Mouse (Mus musculus): ENCODE data around the gene Tnfaip1. TPM values are rescaled to one million over a fixed set of nuclear protein-coding genes. Genes with fewer than 3 reads are reported as not detected.
"Not testable (repeated sequence)": the region's sequence is repeated elsewhere in the genome, so short reads cannot be mapped to it uniquely, and the experiment has no call there.

Tnfaip1 gene
- total RNA-seq (2021): 10 to 100 TPM; 54.5 to 59.7 TPM

DNA sequence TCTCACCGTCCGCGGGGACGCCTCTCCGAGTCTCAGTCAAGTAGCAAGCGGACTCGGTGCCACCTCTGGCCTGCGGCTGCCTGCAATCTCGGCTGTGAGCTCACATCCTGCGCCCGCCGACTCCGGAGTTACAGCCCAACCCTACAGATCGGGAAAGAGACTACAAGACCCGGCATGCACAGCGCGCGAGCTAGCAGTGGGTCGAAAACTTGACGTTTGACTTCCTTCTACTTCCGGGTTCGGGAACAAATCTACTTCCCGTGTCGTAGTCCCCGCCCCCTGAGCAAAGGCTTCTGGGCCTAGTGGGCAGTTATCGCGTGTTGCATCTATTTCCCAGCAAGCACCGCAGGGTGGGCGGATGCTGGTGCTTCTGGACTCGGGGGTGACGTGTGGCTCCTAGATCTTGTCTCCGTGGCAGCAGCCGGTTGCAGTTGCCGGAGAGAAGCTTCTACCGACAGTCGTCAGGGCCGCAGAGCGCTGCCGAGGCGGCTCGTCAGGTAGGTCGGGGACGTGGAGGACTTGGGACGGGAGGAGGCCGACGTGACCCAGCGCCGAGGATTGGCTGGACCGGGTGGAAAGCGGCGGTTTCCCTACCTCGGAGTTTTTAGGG lies at the start of gene Tnfaip1, which contains the start of gene Ift20:
Gene Tnfaip1, minus strand, starts transcription at position 253 of the 610 bp plus-strand sequence.
Gene Ift20, plus strand, starts transcription at position 282 of the 610 bp plus-strand sequence.
- intact Hi-C loops (cut with DNase I): no loop called here

GRCm38 (mm10) chr11:78582848-78583247 lies 46.7 kb upstream of the Tnfaip1 start:
- intact Hi-C loops (cut with DNase I): no loop called here
- DNase-seq: no peak

More for the DNA sequence above, at the start of gene Tnfaip1, which contains the start of gene Ift20:
- DNase-seq: peak; percentile 98

DNA sequence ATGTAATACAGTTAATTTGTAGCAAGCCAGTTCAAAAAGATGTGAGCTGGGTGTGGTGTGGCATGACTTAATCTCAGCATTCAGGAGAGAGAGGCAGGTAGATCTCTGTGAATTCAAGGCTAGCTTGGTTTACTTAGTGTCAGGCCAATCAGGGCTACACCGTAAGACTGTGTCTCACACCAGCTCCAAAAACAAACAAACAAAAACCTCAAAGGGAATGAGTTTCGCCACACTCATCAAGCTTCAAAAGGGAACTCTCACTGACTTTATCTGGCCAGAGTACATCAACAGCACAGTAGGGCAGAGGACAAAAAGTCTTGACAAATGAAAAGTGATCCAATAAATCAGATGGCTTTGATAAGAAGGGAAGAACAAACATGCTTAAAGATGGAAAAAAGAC lies 38.8 kb upstream of the Tnfaip1 start:
- intact Hi-C loops (cut with DNase I): no loop called here
- DNase-seq: no peak

GRCm38 (mm10) chr11:78574536-78574935 lies 38.4 kb upstream of the Tnfaip1 start:
- intact Hi-C loops (cut with DNase I): no loop called here
- DNase-seq: no peak

DNA sequence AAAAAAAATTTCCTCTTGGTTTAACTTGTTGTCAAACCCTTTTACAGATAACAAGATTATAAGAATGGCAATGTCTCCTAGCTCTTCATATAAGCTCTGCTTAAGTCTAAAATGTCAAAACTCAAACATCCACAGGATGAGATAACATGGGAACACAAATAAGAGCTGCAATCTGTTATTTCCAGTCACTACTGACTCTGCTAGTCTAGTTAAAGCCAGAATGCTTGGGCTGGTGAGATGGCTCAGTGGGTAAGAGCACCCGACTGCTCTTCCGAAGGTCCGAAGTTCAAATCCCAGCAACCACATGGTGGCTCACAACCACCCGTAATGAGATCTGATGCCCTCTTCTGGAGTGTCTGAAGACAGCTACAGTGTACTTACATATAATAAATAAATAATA lies 37.9 kb upstream of the Tnfaip1 start:
- intact Hi-C loops (cut with DNase I); DNase-seq: not testable (repeated sequence)

GRCm38 (mm10) chr11:78571854-78572253 lies 35.7 kb upstream of the Tnfaip1 start:
- no peak for DNase-seq
- intact Hi-C loops (cut with DNase I): no loop called here

GRCm38 (mm10) chr11:78571441-78571840 lies 35.3 kb upstream of the Tnfaip1 start:
- no peak for DNase-seq

DNA sequence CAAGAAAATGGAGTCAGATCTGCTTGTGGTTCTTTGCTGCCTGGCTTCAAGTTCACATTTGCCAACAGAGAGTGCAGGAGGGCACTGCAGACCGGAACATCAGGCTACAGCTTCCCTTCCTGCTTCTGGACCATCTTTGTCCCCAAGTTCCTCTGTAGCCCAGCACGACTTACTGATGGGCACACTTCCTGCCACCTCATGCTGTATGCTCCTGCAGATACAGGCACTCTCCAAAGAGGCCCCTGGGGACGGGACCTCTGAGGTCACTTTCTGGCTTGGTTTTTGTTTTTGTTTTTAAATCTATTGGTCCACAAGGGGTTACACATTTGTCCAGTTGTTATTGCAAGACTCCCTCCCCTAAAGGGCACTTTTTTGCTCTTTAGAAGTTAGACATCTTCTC lies 33.7 kb upstream of the Tnfaip1 start:
- no peak for DNase-seq
- intact Hi-C loops (cut with DNase I): no loop called here

More at GRCm38 (mm10) chr11:78571441-78571840, 35.3 kb upstream of the Tnfaip1 start:
- intact Hi-C loops (cut with DNase I): no loop called here

GRCm38 (mm10) chr11:78568827-78569226 lies 32.7 kb upstream of the Tnfaip1 start:
- DNase-seq: no peak
- intact Hi-C loops (cut with DNase I): no loop called here

DNA sequence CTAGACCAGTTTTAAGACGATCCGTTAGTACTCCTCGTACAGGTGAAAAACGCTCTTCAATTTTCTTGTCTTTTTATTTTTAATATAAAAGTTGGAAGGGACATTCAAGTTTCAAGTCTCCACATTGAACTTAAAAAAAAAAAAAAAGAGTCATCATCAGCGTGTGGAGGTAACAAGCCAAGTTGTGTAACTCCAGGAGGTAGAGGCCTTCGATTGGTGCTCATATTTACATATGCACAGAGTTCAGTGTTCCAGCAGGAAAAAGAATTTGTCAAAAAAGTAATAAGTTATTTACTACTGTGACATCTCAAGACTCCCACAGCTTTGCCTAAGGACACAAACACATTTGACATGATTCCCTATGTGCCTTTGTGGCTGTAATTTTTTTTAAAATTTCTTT lies 31.5 kb upstream of the Tnfaip1 start:
- DNase-seq: no peak
- intact Hi-C loops (cut with DNase I): no loop called here

DNA sequence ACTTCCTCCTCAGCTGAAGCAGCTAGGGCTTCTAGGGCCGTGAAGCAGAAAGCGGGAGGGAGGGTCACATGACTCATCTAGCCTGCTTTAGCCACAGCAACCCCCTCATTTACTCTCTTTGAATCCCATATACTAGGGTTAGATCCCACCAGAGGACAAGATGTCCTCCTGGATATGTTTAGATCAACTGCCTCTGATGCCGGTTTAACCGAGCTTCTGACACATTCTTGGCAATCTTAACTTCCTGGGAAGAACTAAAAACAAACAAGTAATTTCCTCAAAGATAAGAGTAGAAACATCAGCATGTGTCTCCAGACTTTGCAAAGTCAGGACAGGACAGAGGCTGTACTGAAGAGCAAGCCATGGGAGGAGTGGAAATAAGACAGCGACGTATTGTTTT lies 30.6 kb upstream of the Tnfaip1 start:
- intact Hi-C loops (cut with DNase I): no loop called here

GRCm38 (mm10) chr11:78560447-78560846 lies 24.3 kb upstream of the Tnfaip1 start:
- intact Hi-C loops (cut with DNase I): no loop called here
- peak; percentile 78 for DNase-seq

More for the DNA sequence above, 30.6 kb upstream of the Tnfaip1 start:
- DNase-seq: no peak

DNA sequence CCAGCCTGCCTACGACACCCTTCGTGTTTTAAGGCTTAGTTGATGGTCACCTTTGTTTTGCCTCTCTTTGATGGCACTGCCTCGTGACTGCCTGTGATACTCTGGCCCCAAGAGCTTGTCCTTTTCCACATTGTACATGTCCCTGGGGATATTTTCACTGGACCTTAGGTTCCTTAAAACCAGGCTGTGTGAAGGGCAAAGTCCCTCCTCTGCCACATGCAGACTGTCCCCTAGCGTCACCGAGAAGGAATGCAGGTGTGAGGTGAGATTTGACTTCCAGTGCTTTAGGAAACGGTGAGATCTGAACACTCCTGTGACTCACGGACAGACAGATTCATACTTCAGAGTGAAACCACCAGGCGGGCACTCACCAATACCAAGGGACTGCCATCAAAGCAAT lies 21.1 kb upstream of the Tnfaip1 start:
- no peak for DNase-seq
- intact Hi-C loops (cut with DNase I): loop anchor here (10.0 kb wide), 1 partner anchor 398 kb away; no protein-coding TSS in a partner anchor

- no peak for DNase-seq
- intact Hi-C loops (cut with DNase I): loop anchor here (10.0 kb wide), 1 partner anchor 399 kb away; no protein-coding TSS in a partner anchor
These were observed 19.9 kb upstream of the Tnfaip1 start for GRCm38 (mm10) chr11:78556070-78556469.

- intact Hi-C loops (cut with DNase I): loop anchor here (10.0 kb wide), 1 partner anchor 399 kb away; no protein-coding TSS in a partner anchor
These were observed 19.5 kb upstream of the Tnfaip1 start for GRCm38 (mm10) chr11:78555623-78556022.

DNA sequence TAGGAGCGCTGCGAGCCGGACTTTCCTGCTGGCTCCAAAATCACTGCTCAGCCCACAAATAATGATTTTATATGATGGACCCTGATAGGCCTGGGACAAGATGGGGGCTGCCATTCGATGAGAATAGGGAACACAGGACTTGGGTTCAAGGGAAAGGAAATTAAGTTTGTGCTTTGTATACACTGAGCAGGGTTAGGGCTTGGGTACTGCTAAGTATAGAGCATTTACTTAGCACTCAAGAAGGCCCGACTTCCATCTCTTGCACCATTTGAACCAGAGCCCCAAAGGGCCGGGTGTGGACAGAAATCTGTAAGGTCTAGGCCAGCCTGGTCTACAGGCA lies 14.9 kb upstream of the Tnfaip1 start:
- intact Hi-C loops (cut with DNase I): loop anchor here (10.0 kb wide), 1 partner anchor 404 kb away; no protein-coding TSS in a partner anchor
- DNase-seq: no peak

More at GRCm38 (mm10) chr11:78555623-78556022, 19.5 kb upstream of the Tnfaip1 start:
- DNase-seq: no peak

DNA sequence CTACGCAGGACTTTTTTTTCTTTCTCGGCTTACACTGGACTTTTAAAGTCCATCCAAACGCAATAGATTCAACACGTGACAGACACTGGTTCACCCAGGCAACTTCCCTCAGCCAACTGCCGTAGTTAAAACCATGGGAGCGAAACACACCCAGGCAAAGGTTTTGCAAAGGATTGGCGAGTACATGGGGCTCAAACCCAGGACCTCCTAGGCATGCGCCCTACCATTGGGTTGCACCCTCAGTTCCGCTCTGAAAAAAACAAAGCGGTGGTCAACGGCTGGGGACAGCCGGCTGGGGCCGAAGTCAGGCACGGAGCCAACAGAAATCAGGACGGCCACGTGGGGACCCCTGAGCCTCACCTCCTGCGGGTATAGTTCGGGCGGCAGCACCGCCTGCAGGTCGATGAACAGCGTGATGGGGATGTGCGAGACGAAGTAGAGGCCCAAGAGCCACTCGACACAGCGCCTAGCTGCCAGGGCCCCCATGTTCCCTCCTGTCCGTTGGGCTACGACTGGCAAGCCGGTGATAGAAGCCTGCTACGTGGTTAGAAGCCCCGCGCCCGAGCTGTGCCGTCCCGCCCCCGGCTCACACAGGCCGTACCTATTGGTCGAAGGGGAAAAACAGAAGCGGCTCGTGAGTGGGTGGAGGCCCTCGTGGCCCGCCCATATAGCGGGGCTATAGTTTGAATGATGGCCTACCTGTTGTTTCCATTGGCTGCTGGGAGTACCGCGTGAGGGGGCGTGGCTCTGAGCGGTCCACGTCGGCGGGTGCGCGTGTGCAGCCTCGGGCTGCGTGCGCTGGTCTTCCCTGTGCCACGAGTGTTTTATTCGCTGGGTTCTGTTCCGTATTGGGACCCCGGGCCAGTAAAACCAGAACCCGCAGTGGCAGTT lies 14.3 kb upstream of the Tnfaip1 start, which contains the start of gene Tmem97:
Gene Tmem97, minus strand, starts transcription at position 610 of the 891 bp plus-strand sequence.
- DNase-seq: peak; percentile 97
- intact Hi-C loops (cut with DNase I): loop anchor here (10.0 kb wide), 1 partner anchor 404 kb away; no protein-coding TSS in a partner anchor

GRCm38 (mm10) chr11:78549491-78549987 lies 13.4 kb upstream of the Tnfaip1 start:
- no peak for DNase-seq
- intact Hi-C loops (cut with DNase I): loop anchor here (5.0 kb wide), 1 partner anchor 278 kb away; the partner anchor contains the start of gene Lyrm9

- intact Hi-C loops (cut with DNase I): loop anchor here (5.0 kb wide), 1 partner anchor 279 kb away; the partner anchor contains the start of gene Lyrm9
- DNase-seq: no peak
These were observed 11.8 kb upstream of the Tnfaip1 start for GRCm38 (mm10) chr11:78547718-78548460.

- intact Hi-C loops (cut with DNase I): loop anchor here (5.0 kb wide), 1 partner anchor 282 kb away; the partner anchor contains the start of gene Lyrm9
- no peak for DNase-seq
These were observed 9.0 kb upstream of the Tnfaip1 start for GRCm38 (mm10) chr11:78545181-78545580.
